8 mouse cellular contexts compared by ENCODE assay signal in genomic region chr9:41474244-41474944, GRCm38 (mm10).
A peak's percentile ranks its signal among the peaks of the same experiment; 100 is the strongest.
DNase-seq lines count a peak whose midpoint lies in the region; ATAC-seq lines count a peak whose summit lies in the region.

No protein-coding gene starts in this region.

- no peaks in the 10 kb centered on the region for H3K9me3 ChIP-seq in embryonic facial prominence, embryonic 11.5 days (replicated peaks; ENCODE audit: control insufficient read depth, low read length)
- H3K9me3 ChIP-seq in limb, embryonic 13.5 days = no peaks in the 10 kb centered on the region
- no peaks in the 10 kb centered on the region for H3K9me3 ChIP-seq in stomach, embryonic 16.5 days (replicated peaks; ENCODE audit: control insufficient read depth, low read length)

- H3K27me3 ChIP-seq in embryonic facial prominence, embryonic 11.5 days (ENCODE audit: control insufficient read depth, insufficient read depth, low read length) = no peaks in the 10 kb centered on the region
- no peaks in the 10 kb centered on the region for H3K27me3 ChIP-seq in limb, embryonic 13.5 days
- H3K27me3 ChIP-seq in stomach, embryonic 16.5 days (ENCODE audit: control insufficient read depth, insufficient read depth, low read length) = no peaks in the 10 kb centered on the region

- peak overlapping the region; percentile 14 for H3K4me3 ChIP-seq in embryonic facial prominence, embryonic 11.5 days (ENCODE audit: low read depth, low read length)
- peak overlapping the region; percentile 44 for H3K4me3 ChIP-seq in limb, embryonic 13.5 days
- H3K4me3 ChIP-seq in stomach, embryonic 16.5 days (replicated peaks; ENCODE audit: low read length) = peak overlapping the region; percentile 38

- H3K36me3 ChIP-seq in embryonic facial prominence, embryonic 11.5 days (replicated peaks; ENCODE audit: control insufficient read depth, insufficient read depth, low read depth, low read length) = no peaks in the 10 kb centered on the region
- H3K36me3 ChIP-seq in limb, embryonic 13.5 days = no peaks in the 10 kb centered on the region
- H3K36me3 ChIP-seq in stomach, embryonic 16.5 days (ENCODE audit: control insufficient read depth, insufficient read depth, low read length) = no peaks in the 10 kb centered on the region

- 45% methylated on average over 11 of the region's 11 CpGs for WGBS in embryonic facial prominence, embryonic 11.5 days
- WGBS in limb, embryonic 13.5 days = 40% methylated on average over 11 of the region's 11 CpGs
- 38% methylated on average over 11 of the region's 11 CpGs for WGBS in stomach, embryonic 16.5 days

- peaks cover 4% of the 10 kb centered on the region; the same call in 1 of the 2 replicates for H3K4me1 ChIP-seq in embryonic facial prominence, embryonic 11.5 days (ENCODE audit: control insufficient read depth, insufficient read depth, low read length)
- H3K4me1 ChIP-seq in limb, embryonic 13.5 days = peaks cover 48% of the 10 kb centered on the region
- peaks cover 16% of the 10 kb centered on the region; the same call in 1 of the 2 replicates for H3K4me1 ChIP-seq in stomach, embryonic 16.5 days (ENCODE audit: control insufficient read depth, insufficient read depth, low read length)

- ATAC-seq in monocyte, adult 5-6 weeks (replicated peaks; ENCODE audit: insufficient number of reproducible peaks, low FRiP score, low TSS enrichment, poor library complexity, severe bottlenecking) = no peak
- ATAC-seq in embryonic facial prominence, embryonic 11.5 days (replicated peaks; ENCODE audit: insufficient number of reproducible peaks, low FRiP score, low TSS enrichment, low read depth) = peak; percentile 90
- peak; percentile 85 for ATAC-seq in limb, embryonic 13.5 days (ENCODE audit: low FRiP score, low read depth)
- peak; percentile 67; the same call in 1 of the 2 replicates for ATAC-seq in stomach, embryonic 16.5 days (ENCODE audit: insufficient read depth, low FRiP score)

- peak overlapping the region; percentile 75 for H3K9ac ChIP-seq in embryonic facial prominence, embryonic 11.5 days (replicated peaks; ENCODE audit: low read length)
- peak overlapping the region; percentile 80 for H3K9ac ChIP-seq in limb, embryonic 13.5 days
- H3K9ac ChIP-seq in stomach, embryonic 16.5 days (ENCODE audit: low read length) = peak overlapping the region; percentile 73

- DNase-seq in monocyte, adult 2 months (ENCODE audit: low read depth in 1 of 2, low spot score in 2 of 2) = peak; percentile 5 to 29
- peak; percentile 90 for DNase-seq in embryonic facial prominence, embryonic 11.5 days (ENCODE audit: low spot score)
- peak; percentile 90 for DNase-seq in heart, adult 8-10 months (ENCODE audit: low spot score)
- peak; percentile 76 for DNase-seq in kidney, adult 9 months
- DNase-seq in natural killer cell, adult 2 months (ENCODE audit: low spot score in 2 of 2) = peak; percentile 6 to 28

- H3K4me2 ChIP-seq in embryonic facial prominence, embryonic 11.5 days (ENCODE audit: low read depth, low read length) = peak overlapping the region; percentile 39
- H3K4me2 ChIP-seq in limb, embryonic 13.5 days (replicated peaks) = peak overlapping the region; percentile 73
- H3K4me2 ChIP-seq in stomach, embryonic 16.5 days (ENCODE audit: low read depth, low read length) = peak overlapping the region; percentile 50

- peak overlapping the region; percentile 57 for H3K27ac ChIP-seq in embryonic facial prominence, embryonic 11.5 days (replicated peaks; ENCODE audit: low read depth, low read length)
- peak overlapping the region; percentile 90 for H3K27ac ChIP-seq in limb, embryonic 13.5 days
- peak overlapping the region; percentile 84; the same call in 1 of the 2 replicates for H3K27ac ChIP-seq in stomach, embryonic 16.5 days (ENCODE audit: low read length)

Comparison
In these comparisons a context has a peak if more than half of its experiments do, and no peak if none do; other contexts are left out.
1. DNase-seq: peak in every context shown above with its lines; median percentile 90 in embryonic facial prominence, embryonic 11.5 days; 90 in heart, adult 8-10 months; 76 in kidney, adult 9 months; 17 in monocyte, adult 2 months; 17 in natural killer cell, adult 2 months.